Mouse (Mus musculus): ENCODE data around the gene Lyl1. TPM values are rescaled to one million over a fixed set of nuclear protein-coding genes. Genes with fewer than 3 reads are reported as not detected.

The Lyl1 gene
- polyA plus RNA-seq, 1 experiment = 125 TPM

DNA sequence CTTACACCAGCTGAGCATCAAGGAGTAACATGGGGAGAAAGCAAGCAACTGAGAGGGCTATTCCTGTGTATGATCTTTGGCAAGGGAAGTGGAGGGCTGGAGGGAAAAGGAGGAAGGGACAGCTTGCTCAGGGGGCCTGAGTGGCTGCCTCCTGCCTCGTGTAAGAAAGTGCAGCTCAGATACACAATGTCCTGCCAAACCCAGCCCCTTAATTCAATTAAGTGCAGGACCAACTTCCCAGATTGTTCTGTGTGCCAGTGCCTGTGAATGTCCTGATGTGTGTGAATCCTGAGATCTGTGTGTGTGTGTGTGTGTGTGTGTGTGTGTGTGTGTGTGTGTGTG is 38.1 kb downstream of the Lyl1 start:
- Histone ChIP-seq H3K4me3 (replicated peaks; ENCODE audit: control insufficient read depth, low read depth, low read length) (no peak overlapping the region), H3K27ac (ENCODE audit: control insufficient read depth, insufficient read depth, low read depth, low read length, poor library complexity) (no peak overlapping the region), H3K4me1 (ENCODE audit: control insufficient read depth, insufficient read depth, low read length) (peaks cover 2% of the 10 kb centered on the region; the same call in 1 of the 2 replicates)
- TF ChIP-seq CTCF (IDR thresholded peaks at IDR 0.05; ENCODE audit: control insufficient read depth, insufficient read depth, low read length) (no peak), POLR2A (IDR thresholded peaks at IDR 0.05; ENCODE audit: borderline replicate concordance, control insufficient read depth, low read depth, low read length) (no peak)
- WGBS = 19% methylated on average over 1 of the region's 1 CpGs

- Histone ChIP-seq H3K27ac (ENCODE audit: control insufficient read depth, insufficient read depth, low read depth, low read length, poor library complexity) (no peak overlapping the region), H3K4me3 (replicated peaks; ENCODE audit: control insufficient read depth, low read depth, low read length) (no peak overlapping the region), H3K4me1 (ENCODE audit: control insufficient read depth, insufficient read depth, low read length) (peaks cover 4% of the 10 kb centered on the region; the same call in 1 of the 2 replicates)
- TF ChIP-seq CTCF (IDR thresholded peaks at IDR 0.05; ENCODE audit: control insufficient read depth, insufficient read depth, low read length) = no peak
- no peak for TF ChIP-seq POLR2A (IDR thresholded peaks at IDR 0.05; ENCODE audit: borderline replicate concordance, control insufficient read depth, low read depth, low read length)
- WGBS = 83% methylated on average over 13 of the region's 13 CpGs
Measured at GRCm38 (mm10) chr8:84740895-84741843, 39.9 kb downstream of the Lyl1 start.

GRCm38 (mm10) chr8:84742171-84743053 is 41.2 kb downstream of the Lyl1 start:
- TF ChIP-seq CTCF (IDR thresholded peaks at IDR 0.05; ENCODE audit: control insufficient read depth, insufficient read depth, low read length) (no peak), POLR2A (IDR thresholded peaks at IDR 0.05; ENCODE audit: borderline replicate concordance, control insufficient read depth, low read depth, low read length) (no peak)
- Histone ChIP-seq H3K27ac (ENCODE audit: control insufficient read depth, insufficient read depth, low read depth, low read length, poor library complexity) (no peak overlapping the region), H3K4me3 (replicated peaks; ENCODE audit: control insufficient read depth, low read depth, low read length) (no peak overlapping the region), H3K4me1 (ENCODE audit: control insufficient read depth, insufficient read depth, low read length) (peaks cover 4% of the 10 kb centered on the region; the same call in 1 of the 2 replicates)
- WGBS = 93% methylated on average over 32 of the region's 32 CpGs

DNA sequence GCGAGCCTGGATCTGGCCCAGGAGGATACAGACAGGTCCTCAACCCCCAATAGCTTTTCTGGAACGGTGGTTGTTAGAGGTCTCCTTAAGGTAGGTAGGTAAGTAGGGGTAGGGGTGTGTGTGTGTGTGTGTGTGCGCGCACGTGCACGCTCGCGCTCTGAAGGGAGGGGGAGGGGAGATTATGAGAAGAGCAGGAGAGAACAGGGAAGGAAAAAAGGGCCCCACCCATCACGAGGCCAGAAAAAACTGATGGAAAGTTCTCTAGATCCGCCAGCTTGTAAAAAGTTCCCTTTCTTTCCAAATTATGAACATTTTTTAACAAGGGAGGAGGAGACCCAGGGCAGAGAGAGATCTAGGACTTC is 41.8 kb downstream of the Lyl1 start:
- TF ChIP-seq CTCF (IDR thresholded peaks at IDR 0.05; ENCODE audit: control insufficient read depth, insufficient read depth, low read length) (no peak), POLR2A (IDR thresholded peaks at IDR 0.05; ENCODE audit: borderline replicate concordance, control insufficient read depth, low read depth, low read length) (no peak)
- Histone ChIP-seq H3K4me1 (ENCODE audit: control insufficient read depth, insufficient read depth, low read length) (peaks cover 2% of the 10 kb centered on the region; the same call in 1 of the 2 replicates), H3K27ac (ENCODE audit: control insufficient read depth, insufficient read depth, low read depth, low read length, poor library complexity) (no peak overlapping the region), H3K4me3 (replicated peaks; ENCODE audit: control insufficient read depth, low read depth, low read length) (no peak overlapping the region)
- WGBS = 78% methylated on average over 10 of the region's 10 CpGs

DNA sequence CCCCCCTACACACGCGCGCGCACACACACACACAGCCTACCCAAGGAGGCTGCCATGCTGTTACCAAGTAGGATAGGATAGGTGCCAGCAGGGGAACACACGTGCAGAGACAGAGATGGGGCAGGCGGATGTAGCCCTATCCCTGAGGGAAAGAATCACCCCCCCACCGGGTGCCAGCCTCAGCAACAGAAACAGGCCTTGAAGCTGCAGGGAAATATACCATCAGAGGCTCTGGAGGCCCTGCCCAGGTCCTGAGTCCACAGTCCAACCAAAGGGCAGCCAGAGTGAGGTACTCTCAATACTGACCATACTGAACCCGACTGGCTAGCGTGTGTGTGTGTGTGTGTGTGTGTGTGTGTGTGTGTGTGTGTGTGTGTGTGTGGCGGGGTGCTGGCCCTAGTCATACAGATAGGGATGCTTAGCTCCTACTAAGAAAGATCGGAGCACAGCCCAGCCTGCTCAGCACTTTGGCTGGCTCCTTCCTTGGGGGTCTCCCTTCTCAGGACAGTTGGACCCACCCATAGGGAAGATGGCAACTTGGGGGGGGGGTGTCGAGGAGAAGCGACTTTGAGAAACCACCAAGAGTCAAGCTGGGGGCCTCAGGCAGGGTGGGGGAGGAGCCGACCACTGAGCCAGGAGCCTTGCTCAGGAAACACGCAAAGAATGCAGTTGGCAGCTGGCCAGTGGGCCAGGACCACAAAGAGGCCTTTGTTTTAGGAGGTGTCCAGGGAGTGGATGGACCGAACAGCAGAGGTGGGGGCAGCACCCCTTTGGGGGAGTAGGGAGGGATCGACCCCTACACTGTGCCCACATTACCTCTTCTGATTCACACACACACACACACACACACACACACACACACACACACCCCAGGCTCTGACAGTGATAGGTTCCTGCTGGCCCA is 42.5 kb downstream of the Lyl1 start:
- no peak overlapping the region for H3K27ac ChIP-seq (ENCODE audit: control insufficient read depth, insufficient read depth, low read depth, low read length, poor library complexity)
- no peak overlapping the region for H3K4me3 ChIP-seq (replicated peaks; ENCODE audit: control insufficient read depth, low read depth, low read length)
- no peak for TF ChIP-seq POLR2A (IDR thresholded peaks at IDR 0.05; ENCODE audit: borderline replicate concordance, control insufficient read depth, low read depth, low read length)
- TF ChIP-seq CTCF (IDR thresholded peaks at IDR 0.05; ENCODE audit: control insufficient read depth, insufficient read depth, low read length) = no peak
- WGBS = 46% methylated on average over 17 of the region's 17 CpGs
- peaks cover 2% of the 10 kb centered on the region; the same call in 1 of the 2 replicates for H3K4me1 ChIP-seq (ENCODE audit: control insufficient read depth, insufficient read depth, low read length)

DNA sequence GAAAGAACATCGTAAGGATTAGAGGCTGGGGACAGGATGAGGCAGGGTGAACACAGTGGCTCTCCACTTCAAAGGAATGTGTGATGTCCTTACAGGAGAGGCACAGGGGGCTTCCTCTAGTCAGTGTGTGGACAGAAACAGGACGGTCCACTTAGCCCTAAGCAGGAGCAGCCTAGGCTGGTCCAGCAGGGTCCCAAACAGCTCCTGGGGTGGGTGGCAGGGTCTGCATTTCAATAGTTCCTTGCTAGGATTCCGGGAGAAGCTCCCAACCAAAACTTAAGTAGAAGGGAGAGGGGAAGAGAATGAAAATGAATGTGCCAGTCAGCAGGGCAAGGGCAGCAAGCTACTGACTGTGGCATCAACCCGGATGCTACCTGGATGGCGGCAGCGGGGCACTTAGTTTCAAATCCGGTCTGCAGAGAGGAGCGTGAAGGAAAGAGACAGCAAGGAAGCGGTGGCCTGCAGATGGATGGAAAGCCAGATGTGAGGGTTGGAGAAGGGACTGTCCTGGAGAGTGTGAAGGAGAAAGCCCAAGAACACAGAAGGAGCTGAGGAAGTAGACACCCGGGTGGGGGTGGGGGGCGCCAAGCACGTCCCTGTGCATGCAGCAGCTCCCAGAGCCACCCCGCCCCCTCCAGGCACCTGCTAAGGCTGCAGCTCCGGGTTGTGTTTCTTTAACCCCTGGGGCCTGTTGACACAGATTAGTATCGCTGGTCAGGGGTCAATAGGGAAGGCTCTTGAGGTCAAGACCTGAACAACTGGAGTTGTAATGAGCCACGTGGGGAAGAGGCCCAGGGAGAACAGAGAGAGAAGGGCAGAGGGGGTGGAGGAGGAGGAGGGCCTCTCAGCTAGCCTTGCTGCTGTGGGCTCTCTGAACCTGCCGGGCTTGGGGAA is 44.0 kb downstream of the Lyl1 start:
- peaks cover 2% of the 10 kb centered on the region; the same call in 1 of the 2 replicates for H3K4me1 ChIP-seq (ENCODE audit: control insufficient read depth, insufficient read depth, low read length)
- H3K4me3 ChIP-seq (replicated peaks; ENCODE audit: control insufficient read depth, low read depth, low read length) = no peak overlapping the region
- 34% methylated on average over 17 of the region's 17 CpGs for WGBS
- TF ChIP-seq CTCF (IDR thresholded peaks at IDR 0.05; ENCODE audit: control insufficient read depth, insufficient read depth, low read length) = no peak
- TF ChIP-seq POLR2A (IDR thresholded peaks at IDR 0.05; ENCODE audit: borderline replicate concordance, control insufficient read depth, low read depth, low read length) = no peak
- no peak overlapping the region for H3K27ac ChIP-seq (ENCODE audit: control insufficient read depth, insufficient read depth, low read depth, low read length, poor library complexity)

DNA sequence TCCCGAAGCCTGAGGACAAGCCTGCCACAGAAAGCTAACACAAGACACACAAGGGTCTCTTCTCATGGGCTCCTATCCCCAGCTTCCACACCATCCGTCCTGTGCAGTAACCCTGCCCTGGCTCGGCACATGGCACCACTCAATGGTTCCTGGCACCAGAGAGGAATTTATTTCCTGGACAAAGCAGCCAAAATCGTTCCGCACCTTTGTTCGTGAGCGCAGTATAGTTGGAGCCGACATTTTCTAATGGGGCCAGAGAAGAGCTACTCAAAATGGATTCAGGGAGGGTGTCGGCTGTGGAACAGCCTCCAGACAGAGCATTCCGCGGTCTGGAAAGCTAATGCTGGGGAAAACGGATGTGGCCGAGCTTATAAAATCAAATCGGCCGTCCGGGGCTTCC is 48.3 kb downstream of the Lyl1 start:
- H3K27ac ChIP-seq (ENCODE audit: control insufficient read depth, insufficient read depth, low read depth, low read length, poor library complexity) = no peak overlapping the region; the same call in 1 of the 2 replicates
- peaks cover 2% of the 10 kb centered on the region; the same call in 1 of the 2 replicates for H3K4me1 ChIP-seq (ENCODE audit: control insufficient read depth, insufficient read depth, low read length)
- H3K4me3 ChIP-seq (replicated peaks; ENCODE audit: control insufficient read depth, low read depth, low read length) = no peak overlapping the region
- WGBS = 91% methylated on average over 16 of the region's 16 CpGs
- TF ChIP-seq CTCF (IDR thresholded peaks at IDR 0.05; ENCODE audit: control insufficient read depth, insufficient read depth, low read length) (no peak), POLR2A (IDR thresholded peaks at IDR 0.05; ENCODE audit: borderline replicate concordance, control insufficient read depth, low read depth, low read length) (no peak)
